ENCODE assay signal across 18 mouse cellular contexts in the genomic region with DNA sequence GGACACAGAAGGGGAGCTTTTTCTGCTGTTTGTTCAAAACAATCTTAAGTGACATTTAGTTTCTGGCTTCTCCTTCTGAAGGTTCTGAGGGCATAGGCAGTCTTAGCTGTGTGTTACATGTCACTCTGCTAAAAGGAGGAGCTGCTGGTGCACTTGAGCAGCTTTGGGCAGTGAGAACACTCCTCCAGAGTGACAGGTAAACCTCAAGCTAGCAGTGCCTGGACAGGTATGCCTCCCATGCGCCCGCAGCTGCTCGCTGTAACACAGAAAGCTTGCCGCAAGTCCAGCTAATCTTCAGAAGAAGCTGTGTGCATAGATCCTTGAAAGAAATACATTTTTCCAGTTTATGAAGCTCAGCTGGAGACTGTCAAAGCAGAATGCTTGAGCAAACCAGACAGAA. TPM values are rescaled to one million over a fixed set of nuclear protein-coding genes. Genes with fewer than 3 reads are reported as not detected.
"Had no signal": no experiment of that assay in that cellular context is flagged by ENCODE, and none has a peak within 500 bp of the region (broad histone marks: within the 10 kb centered on the region; RNA-seq: fewer than 3 reads in every experiment).

No protein-coding gene starts in this region.

- H3K4me1 ChIP-seq: megakaryocyte, embryonic 14.5 days; midbrain, embryonic 13.5 days; midbrain, embryonic 15.5 days; neural tube, embryonic 12.5 days had no signal

- H3K4me2 ChIP-seq: liver, embryonic 15.5 days; lung, embryonic 15.5 days; midbrain, embryonic 11.5 days; midbrain, embryonic 13.5 days; midbrain, embryonic 15.5 days; neural tube, embryonic 12.5 days; stomach, embryonic 15.5 days had no signal

- H3K9me3 ChIP-seq: liver, embryonic 15.5 days; lung, embryonic 15.5 days; midbrain, embryonic 13.5 days; midbrain, embryonic 15.5 days; neural tube, embryonic 12.5 days; stomach, embryonic 15.5 days had no signal

- H3K27ac ChIP-seq: liver, embryonic 15.5 days; lung, embryonic 15.5 days; macrophage; midbrain, embryonic 13.5 days; midbrain, embryonic 15.5 days; neural tube, embryonic 12.5 days; stomach, embryonic 15.5 days; stomach, postnatal 0 days had no signal

- H3K4me3 ChIP-seq: liver, embryonic 15.5 days; lung, embryonic 15.5 days; megakaryocyte, embryonic 14.5 days; midbrain, embryonic 13.5 days; midbrain, embryonic 15.5 days; neural tube, embryonic 12.5 days; stomach, embryonic 15.5 days had no signal

- DNase-seq: liver, postnatal 0 days; lung, adult 2 months; lung, postnatal 10 days; right cerebral cortex, postnatal 14 days; thymus, adult 18-20 months; thymus, postnatal 14 days; thymus, postnatal 36 days had no signal

- H3K27me3 ChIP-seq: midbrain, embryonic 15.5 days; stomach, embryonic 15.5 days had no signal

- ATAC-seq: liver, postnatal 0 days; midbrain, embryonic 13.5 days; midbrain, embryonic 15.5 days had no signal

- H3K36me3 ChIP-seq: liver, embryonic 15.5 days; lung, embryonic 15.5 days; midbrain, embryonic 13.5 days; midbrain, embryonic 15.5 days; neural tube, embryonic 12.5 days; stomach, embryonic 15.5 days had no signal

- H3K9ac ChIP-seq: liver, embryonic 15.5 days; liver, postnatal 0 days; lung, embryonic 15.5 days; midbrain, embryonic 13.5 days; midbrain, embryonic 15.5 days; neural tube, embryonic 12.5 days; stomach, embryonic 15.5 days had no signal

RNA-seq across cellular contexts. Expression of gene Tdrd1, which starts 4.2 kb away (rescaled TPM):
- polyA plus RNA-seq: liver, postnatal 0 days; macrophage; spleen, adult 2 months had no signal

RNA-seq across cellular contexts. Expression of gene Vwa2, which starts 43.9 kb away (rescaled TPM):
- polyA plus RNA-seq: liver, embryonic 15.5 days; liver, postnatal 0 days; macrophage had no signal
